Mouse (Mus musculus) gastrocnemius, adult 2 months (tissue): Measurements from ENCODE around the gene Gpr1. TPM values are rescaled to one million over a fixed set of nuclear protein-coding genes. Genes with fewer than 3 reads are reported as not detected.

Experiments
- DNase-seq: peaks from one replicate; pipeline ENCODE4 v3.0.0; 2022
- H3K27ac ChIP-seq: fragments of 200-600 bp; 2 replicates; pipeline ENCODE4 v1.8.1; 2022; ENCODE audit warnings: mild to moderate bottlenecking
- H3K4me3 ChIP-seq: fragments of 200-600 bp; 2 replicates; pipeline ENCODE4 v1.8.1; 2022; ENCODE audit warnings: mild to moderate bottlenecking, moderate library complexity
- CTCF ChIP-seq: fragments of 200-600 bp; IDR thresholded peaks from 2 replicates; pipeline ENCODE4 v1.8.1; 2022; ENCODE audit warnings: antibody characterized with exemption, mild to moderate bottlenecking, moderate library complexity
- intact Hi-C: fragments of 180-260 bp; cut with DNase I; formaldehyde crosslinking; loops from one replicate; pipeline ENCODE4 v1.15.1; 2025
- microRNA-seq: library from miRNA; unstranded; fragments of <30 nt; microRNA quantifications from one replicate; pipeline ENCODE4 v1.2.0, GENCODE M21; 2021
- total RNA-seq, 2 experiments: library from RNA; stranded (reverse); gene quantifications; 2 replicates each; pipeline ENCODE4 v1.2.3; 2021

Gene Gpr1
- total RNA-seq, 2 experiments from 2014 or later = 0.56 to 0.64 TPM

- intact Hi-C loops = no loop called here
- no peak for DNase-seq
These were observed 76.4 kb downstream of the Gpr1 start for GRCm38 (mm10) chr1:63137971-63138370.

GRCm38 (mm10) chr1:63134530-63134929 lies 79.8 kb downstream of the Gpr1 start:
- intact Hi-C loops = loop anchor here (2.0 kb wide), 1 partner anchor 18 kb away; no protein-coding TSS in a partner anchor
- no peak for TF ChIP-seq CTCF
- H3K27ac ChIP-seq = no peak overlapping the region
- no peak for DNase-seq
- H3K4me3 ChIP-seq = no peak overlapping the region

More at GRCm38 (mm10) chr1:63137971-63138370, 76.4 kb downstream of the Gpr1 start:
- no peak overlapping the region for H3K27ac ChIP-seq
- no peak for TF ChIP-seq CTCF
- no peak overlapping the region for H3K4me3 ChIP-seq

Small RNAs within 50 kb of the gene (microRNA-seq; reads per million reads assigned to microRNA genes)
- not detected for gene Gm24557
- not detected for gene Gm27512

Other genes with a start within 250 kb of the Gpr1 start
- gene Ino80d, start 99.9 kb downstream of the Gpr1 start, total RNA-seq = 10 to 100 TPM; 14.0 to 14.6 TPM
- 100 to 1,000 TPM; 311 to 425 TPM for gene Eef1b2, start 37.7 kb downstream of the Gpr1 start, total RNA-seq
- 100 to 1,000 TPM; 323 to 475 TPM for gene Ndufs1, start 37.7 kb downstream of the Gpr1 start, total RNA-seq
- gene Zdbf2, start 58.7 kb upstream of the Gpr1 start, total RNA-seq = 1 to 10 TPM; 1.0 TPM
- gene Adam23, start 231.3 kb upstream of the Gpr1 start, total RNA-seq = 1 to 10 TPM in 1 of 2 experiments, under 1 TPM in 1; 0.59 to 1.6 TPM